Mouse (Mus musculus) embryo, embryonic 10.5 days (tissue): ENCODE results near the gene Dcun1d2.

Experiments used
- DNase-seq: peaks from one replicate; pipeline ENCODE4 v3.0.0-alpha.2; 2015; ENCODE audit warnings: low spot score

Dcun1d2 gene

DNA sequence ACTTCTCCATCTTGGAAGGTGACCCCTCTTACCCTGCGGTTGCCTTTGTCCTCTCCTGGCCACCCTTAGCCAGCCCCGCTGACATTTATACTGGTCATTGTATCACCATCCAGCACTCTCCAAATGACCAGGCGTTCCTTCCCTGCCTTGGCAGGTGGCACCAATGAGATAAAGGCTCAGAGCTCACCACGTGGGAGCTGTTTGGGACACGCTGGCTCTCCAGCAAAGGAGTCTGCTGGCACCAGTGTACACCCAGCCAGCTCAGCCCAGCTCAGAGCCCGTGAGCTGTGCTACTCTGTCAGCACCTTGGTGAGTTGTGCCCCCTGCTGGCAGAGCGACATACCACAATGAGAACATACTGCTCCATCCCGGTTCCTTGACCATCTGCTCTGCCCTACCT lies 33.9 kb downstream of the Dcun1d2 start, which contains the start of gene Adprhl1:
Gene Adprhl1 (minus strand): TSS at position 144 of the 400 bp plus-strand sequence.
- DNase-seq, result peak; percentile 74

DNA sequence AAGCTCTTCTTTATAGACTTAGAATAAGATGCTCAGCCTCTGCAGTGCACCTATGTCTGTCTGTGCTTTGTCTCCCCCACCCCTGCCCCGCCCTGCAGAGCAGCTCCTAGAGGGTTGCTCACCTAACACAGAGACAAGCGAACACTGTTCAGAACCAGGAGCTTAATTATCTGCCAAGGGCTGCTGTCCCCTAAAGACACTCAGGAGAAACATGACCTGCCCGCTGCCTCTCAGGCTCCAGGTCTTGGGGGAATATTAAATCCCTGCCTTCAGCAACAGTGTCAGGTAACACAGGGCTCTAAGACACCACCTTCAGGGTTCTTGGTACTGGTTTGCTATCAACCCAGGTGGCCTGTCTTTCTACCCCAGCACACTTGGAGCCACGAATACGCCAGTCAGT lies 34.5 kb downstream of the Dcun1d2 start:
- no peak for DNase-seq

DNA sequence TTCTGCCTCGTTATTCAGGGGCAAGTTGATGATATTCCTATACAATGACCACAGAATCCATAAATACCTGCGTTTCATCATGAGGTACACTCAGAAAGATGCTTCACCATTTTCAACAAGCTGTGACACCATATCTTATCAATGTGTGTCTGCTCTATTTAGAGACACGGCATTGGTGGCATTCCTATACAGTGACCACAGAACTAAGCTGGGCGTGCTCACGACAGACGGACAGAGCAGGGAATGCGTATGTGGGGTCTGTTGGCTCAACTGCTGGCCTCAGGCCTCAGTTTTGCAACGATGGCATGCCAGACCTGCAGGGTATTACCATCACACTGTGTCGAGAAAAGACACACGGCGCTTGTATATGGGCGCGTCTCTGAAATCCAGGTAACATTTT lies 35.1 kb downstream of the Dcun1d2 start:
- no peak for DNase-seq

DNA sequence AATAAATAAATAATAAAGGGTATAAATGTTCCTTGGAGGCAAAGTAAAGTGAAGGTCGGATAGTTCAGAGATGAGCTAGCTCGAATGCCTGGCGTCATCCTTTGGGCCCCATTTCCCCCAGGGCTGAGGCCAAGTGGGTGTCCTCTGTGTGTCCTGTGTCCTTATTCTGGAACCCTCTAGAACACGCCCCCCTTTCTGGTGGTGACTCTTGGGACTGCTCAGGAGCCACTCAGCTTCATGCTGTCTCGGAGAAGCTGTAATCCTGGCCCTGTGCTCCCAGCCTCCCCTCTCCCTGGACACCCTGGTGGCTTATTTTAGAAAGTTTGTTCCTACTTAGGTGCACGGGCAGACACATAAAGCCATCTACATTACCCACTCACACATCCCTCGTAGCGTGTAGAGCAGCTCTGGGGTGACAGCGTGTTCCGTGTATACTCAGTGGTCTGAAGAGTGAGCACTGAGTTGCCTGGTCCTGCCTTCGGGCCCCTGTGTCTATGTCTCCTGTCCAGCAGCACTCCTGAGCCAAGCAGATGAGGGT lies 43.5 kb downstream of the Dcun1d2 start:
- no peak for DNase-seq

DNA sequence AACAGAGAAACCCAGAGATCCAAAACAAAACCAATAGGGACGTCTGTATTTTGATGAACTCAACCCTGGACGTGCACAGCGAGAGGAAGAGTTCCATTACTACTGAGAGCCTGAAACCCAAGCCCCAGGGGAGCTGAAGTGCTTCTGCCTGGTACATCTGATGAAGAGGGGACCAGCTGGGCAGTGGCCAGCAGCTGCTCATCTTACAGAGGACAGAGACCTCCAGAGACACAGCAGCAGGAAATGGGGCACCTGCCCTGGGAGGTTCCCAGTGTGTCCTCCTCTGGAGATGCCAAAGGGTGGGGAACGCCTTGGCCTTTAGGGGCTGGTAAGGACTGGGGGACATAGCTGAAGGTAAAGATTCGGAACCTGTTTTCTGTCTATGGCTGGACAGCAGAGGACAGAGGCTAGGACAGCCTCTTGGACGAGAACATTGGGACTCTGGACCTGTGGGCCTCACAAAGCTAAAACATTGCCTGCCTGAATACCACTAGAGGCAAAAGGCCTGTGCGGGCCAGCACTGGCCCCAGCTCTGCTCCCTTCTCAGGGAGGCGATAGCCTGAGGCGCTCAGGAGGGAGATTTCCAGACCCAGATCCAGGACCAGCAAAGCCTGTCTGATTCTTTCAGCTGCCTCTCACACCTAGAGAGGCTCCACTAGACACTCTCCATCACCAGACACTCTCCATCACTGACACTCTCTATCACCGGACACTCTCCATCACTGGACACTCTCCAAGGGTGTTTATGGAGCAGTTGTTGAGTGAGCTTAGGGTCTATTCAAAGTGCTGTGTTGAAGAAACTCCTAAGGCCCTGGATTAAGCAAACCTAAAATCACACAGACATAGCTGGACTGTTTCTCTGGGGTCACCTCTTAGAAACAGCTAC lies 44.7 kb downstream of the Dcun1d2 start:
- no peak for DNase-seq

DNA sequence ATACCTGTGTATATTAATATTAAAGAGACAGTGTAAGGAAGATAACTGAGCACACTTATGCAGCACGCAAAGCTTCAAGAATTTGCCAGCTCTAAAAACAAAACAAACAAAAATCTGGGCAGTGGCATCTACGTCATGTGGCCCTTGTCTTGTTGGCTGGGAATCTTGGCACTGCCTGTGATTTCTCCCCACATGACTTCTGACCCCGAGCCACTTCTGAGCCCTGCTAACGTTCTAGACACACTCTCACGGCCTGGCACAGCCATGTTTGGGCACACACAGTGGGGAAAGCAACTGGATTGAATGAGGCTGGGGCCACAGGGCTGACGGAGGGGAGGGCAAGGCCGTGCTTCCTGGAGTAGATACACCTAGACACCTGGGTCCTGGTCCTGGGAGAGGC lies 47.2 kb downstream of the Dcun1d2 start:
- no peak for DNase-seq

DNA sequence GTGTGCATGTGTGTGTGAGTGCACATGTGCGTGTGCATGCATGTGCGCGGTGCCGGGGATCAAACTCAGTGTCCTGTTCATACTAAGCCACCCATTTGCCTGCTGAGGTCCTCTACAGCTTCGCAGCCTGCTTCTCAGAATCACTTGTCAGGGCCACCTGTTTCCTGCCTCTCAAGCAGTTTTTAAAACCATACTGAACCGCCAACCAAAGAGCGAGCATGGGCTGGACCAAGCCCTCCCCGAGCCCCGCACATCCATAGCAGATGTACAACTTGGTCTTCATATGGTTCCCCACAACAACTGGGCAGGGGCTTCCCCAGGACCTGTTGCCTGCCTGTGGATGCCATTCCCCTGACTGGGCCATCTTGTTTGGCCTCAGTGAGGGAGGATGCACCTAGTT lies 47.9 kb downstream of the Dcun1d2 start:
- DNase-seq, result no peak

DNA sequence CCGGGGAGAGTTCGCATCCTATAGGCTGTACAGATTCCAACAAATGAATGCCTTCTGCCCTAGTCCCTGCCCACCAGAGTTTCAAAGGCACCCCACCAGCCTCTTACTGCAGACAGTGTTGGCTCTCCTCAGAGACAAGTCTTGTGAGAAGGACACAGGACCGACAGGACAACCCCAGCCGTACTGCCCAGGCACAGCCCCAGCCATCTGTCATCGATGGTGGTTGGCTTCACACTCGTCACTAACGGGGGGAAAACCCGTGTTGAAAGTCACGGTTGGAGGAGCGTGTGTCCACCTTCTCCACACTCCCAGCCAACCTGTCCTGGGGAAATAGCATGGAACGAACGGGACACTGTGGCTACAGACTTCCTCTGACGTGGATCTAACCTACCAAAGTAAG lies 53.1 kb downstream of the Dcun1d2 start:
- DNase-seq, result no peak

DNA sequence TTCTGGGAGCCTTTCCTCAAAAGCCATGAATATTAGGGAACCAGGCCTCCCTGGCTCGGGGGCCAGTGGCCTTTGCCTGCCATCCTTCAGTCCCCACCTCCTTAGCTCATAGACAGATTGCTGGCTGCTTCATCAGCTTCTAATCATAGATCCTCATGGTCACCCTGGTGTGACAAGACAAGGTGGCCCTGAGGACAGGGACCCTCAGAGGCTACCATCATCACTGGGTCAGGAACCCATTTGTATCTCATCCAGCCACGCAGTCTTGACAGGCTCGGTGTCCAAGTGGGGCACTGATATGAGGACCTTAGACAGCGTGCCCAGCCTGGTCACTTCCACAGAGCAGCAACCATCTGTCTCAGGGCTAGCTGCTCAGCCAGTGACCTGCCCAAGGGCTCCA lies 57.5 kb downstream of the Dcun1d2 start:
- no peak for DNase-seq

DNA sequence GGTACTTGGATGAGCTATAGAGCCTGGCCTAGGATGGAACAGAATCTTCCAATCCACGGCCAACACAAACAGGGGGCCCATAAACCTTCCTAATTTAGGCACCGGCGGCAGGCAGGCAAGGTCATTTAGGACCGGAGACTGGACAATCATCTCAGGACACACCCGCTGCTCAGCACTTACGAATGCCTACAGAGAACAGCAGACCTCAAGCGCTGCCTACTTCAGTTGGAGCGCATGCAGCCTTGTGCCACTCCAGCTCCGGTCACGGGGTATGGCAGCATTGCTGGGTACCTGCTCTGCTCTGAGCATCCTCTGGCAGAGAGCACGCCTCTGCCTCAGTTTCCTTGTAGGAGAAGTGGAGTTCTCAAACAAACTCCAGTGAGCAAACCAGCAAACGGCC lies 58.1 kb downstream of the Dcun1d2 start:
- DNase-seq, result no peak

DNA sequence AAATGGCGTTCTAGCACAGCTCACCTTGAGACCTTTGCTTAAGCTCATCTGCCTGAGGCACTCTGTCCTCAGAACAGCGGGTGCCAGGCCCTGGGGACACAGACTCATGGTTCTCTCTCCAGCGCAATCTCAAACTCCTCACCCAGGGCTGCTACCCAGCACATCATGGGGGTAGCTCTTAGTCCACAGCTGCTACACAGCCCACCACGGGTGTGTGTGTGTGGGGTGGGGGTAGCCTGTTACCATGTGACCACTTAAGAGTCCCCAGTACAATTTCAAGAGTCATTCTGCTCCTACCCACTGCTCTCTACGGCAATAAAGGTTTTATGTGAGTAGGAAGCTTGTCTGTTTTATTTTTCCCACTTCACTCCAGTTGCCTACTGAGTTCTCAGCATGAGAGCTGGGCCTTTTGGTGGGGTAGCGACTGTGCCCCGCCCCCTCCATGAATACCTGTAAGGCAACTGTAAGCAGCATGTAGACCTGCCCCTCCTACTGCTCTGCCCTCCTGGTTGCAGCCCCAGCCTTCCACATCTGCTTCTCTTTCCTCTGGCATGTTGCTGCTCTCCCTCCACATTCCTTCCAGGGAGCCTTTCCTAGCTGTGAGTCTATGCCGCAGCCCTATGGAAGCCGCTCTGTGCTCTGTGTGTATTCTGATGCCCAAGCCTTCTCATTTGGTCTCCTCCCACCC lies 58.9 kb downstream of the Dcun1d2 start:
- no peak for DNase-seq

DNA sequence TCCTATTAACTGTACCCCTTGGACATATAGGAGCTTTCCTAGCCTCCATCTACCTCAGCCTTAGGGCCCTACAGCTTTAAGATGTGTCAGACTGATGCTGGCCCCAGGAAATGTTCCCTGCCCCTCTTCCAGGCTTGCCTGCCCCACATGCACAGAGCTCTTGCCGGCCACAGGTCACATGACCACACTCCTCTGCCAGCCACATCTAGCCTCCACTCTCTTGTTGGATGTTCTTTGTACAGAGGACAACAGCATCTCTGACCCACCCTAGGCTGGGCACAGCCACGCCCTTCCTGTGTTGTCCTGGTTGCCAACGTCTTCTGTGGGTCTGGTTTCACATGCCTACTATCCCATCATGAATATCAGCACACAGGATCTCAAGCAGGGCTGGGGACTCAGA lies 60.7 kb downstream of the Dcun1d2 start:
- DNase-seq, result no peak

DNA sequence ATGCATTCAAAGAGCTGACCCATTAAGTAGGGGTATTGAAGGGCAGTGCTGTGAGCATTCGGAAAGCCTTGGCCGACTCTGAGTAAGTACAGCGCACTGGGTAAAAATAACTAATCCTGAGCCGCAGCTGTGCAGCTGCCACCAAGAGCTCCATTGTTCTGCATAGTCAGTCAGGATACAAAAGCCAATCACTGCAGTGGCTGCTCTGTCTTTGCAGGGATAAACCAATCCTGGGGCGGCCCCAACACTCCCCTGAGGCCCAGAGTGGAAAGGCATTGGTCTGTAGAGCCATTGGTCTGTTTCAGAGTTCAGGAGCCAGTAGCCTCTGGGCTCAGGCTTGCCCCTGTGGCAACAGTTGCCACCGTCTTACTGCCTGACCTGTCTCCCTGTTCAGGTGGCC lies 61.6 kb downstream of the Dcun1d2 start:
- DNase-seq, result peak; percentile 54

DNA sequence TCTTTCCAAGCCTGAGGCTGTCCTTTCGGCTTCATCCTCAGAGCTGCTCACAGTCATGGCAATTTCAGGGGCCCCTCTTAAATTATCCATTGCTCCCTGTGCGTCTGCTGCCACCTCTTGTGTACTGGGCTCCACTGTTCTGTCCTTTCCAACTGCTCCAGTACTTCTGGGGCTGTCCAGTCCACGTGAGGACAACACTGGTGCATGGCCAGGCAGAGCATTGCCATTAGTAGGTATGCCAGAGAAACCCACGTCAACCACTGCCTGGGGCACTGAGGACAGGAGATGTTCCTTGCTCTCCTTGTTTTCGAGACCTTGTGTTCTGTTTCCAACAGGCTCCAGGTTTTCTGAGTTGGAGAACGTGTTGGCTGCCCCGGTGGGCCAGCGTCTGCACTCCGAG lies 63.5 kb downstream of the Dcun1d2 start:
- DNase-seq, result no peak

DNA sequence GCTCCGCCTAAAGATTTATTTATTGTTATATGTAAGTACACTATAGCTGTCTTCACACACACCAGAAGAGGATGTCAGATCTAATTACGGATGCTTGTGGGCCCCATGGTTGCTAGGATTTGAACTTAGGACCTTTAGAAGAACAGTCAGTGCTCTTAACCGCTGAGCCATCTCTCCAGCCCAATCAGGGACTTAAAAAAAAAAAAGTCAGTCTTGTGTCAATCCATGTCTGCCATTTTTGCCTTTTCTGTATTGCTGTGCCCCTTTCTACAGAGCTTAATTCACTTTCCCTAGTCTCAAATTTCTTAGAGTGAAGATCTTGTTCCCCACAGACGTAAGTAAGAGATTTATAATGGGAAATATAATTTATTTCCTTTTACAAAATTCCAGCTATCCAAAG lies 69.5 kb downstream of the Dcun1d2 start:
- DNase-seq, result no peak

DNA sequence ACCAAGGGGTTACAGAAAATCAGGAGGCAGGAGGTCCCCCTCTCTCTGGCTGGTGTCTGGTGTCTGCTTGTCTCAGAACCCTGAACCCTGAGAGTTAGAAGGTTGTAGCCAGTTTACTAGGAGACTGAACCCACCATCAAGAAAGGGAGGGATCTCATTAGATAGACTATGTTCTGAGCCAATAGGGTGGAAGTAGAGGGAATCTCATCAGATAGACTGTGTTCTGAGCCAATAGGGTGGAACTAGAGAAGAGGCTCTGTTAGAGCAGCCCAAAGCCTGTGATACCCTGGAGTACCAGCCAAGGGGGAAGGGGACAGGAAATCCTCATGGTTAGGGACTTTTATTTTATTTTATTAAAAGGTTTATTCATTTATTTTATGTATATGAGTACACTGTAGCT lies 69.9 kb downstream of the Dcun1d2 start:
- no peak for DNase-seq

DNA sequence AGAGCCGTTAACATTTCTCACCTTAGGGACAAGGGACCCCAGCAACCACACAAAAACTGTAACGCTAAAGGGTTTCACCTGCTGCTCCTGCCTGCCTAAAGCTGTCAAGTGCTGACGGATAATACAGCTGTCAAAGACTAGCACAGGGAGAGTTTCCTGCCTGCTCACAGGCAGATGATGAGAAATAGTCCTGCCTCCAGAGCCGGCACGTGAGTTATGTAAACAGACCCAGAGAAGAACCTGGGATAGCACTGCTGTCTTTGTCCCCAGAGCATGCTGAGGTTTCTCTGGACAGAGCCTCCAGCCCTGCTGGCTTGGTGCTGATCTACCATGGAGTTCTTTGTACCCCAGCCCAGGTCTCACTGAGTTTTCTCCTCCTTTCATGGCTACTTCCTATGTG lies 70.8 kb downstream of the Dcun1d2 start:
- no peak for DNase-seq

DNA sequence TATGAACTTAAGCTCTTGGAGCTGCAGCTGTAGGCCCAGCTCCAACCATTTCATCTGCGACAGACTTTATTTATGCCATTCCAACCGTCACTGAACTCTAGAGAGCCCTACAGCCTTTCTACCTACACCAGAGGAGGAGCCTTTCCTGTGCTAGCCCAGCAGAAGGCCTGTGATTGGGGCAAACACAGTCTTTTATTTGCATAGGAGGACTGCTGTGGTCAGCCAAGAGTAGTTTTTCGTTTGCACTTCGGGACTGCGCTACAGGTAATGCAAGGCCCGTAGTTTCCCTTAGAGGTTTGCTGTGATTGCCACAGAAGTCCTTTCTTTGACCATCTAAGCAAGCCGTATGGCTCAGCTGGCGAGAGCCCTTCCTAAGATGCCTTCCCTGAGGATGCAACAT lies 71.5 kb downstream of the Dcun1d2 start:
- DNase-seq, result no peak

DNA sequence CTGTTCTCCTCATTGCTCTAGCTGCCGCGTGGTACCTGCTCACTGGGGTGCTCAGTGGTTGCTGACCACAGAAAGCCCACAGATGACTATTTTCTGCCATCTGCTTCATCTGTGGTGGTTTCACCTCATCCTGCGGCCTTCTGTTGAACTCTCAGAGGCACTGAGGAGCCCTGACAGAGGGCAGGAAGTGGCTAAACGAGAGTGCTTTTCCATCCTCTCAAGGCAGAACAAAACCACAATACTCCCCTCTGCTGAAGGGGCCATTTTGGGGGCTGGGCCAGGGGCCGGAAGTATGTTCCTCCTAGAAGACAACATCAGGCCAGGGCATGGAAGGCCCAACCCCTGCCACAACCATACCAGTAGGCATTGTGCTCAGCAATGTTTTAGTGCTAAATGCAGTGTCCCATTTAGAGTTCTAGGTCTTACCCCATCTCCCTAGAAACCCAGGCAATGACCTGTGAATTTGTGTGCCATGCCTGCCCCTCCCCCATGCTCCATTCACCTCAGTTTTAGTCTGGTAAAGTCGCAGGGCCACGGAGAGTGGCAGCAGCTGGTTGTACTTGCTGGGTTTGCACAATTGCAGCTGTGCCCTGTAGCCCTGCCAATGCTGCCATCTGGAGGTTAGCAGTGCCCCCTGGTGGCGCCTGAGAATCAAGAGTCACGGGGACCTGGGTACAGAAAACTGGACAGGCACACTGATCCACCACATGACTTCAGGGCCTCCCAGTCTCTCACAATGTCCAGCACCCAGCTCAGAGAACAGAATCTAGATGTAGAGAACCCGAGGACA lies 74.3 kb downstream of the Dcun1d2 start:
- DNase-seq, result peak; percentile 91

DNA sequence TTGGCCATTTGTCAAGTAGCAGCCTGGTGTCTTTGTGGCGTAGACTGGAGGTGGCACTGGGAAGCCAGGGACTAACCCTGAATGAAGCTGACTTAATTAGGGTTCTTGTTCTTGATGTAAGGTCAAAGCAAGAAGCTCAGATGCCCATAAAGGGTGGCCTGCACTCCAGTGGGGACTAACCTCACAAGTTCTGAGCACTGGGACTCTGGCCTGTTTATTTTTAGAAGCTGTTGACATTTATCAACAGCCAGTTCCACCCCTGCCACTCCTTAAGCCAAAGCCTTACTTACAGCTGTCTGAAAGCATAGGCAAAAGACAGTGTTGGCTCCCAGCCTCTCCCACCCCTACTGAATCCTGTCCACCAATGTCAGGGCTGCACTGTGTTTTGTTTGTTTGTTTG lies 78.2 kb downstream of the Dcun1d2 start:
- no peak for DNase-seq

DNA sequence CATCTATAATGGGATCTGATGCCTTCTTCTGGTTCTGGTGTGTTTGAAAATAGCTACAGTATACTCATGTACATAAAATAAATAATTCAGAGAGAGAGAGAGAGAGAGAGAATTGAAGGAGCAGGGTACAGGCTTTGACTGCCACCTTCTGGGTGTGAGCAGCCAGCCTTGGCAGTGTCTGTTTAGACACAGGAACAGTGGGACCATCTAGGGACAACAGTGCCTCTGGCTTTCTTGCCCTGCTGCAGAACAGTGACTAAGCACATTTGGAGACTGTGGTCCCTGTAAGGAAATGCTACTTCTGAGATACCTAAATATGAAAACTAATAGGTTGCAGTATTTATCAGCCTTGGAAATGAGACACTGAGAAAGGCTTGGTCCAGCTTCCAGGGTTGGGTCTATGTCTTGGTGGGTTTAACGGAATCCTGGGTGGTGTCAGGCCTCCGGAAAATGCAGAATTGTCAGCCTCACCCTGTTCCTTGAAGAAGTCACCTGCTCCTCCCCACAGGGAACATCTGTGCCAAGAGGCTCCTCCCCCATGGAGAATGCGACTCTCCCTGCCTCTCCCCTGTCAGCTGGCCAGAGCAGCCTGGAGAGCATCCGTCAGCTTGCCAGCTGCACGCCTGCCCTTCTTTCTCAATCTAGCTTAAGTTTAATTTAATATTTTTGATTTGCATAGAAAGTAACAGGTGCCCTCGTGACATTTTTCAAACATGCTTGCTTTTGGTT lies 79.1 kb downstream of the Dcun1d2 start:
- no peak for DNase-seq

DNA sequence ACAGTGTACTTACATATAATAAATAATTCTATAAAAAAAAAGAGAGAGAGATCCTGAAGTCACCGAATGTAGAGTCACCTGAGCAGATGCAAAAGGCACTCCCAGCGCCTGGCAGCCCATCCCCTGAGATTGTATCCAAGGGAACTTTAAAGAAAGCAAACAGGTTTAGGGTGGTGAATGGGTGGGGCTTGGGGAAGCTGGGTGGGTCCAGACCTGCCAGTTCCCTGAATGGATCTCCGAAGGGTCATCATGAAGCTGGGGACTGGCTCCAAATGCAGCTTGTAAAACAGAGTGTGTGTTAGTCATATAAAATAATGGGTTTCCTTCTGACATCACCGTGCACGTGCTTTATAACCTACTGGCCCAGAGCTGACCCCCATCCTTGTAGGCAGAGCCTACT lies 81.6 kb downstream of the Dcun1d2 start:
- DNase-seq, result no peak
